Mouse (Mus musculus) gastrocnemius, postnatal 14 days (tissue): ENCODE data around the gene Krt13. TPM values are rescaled to one million over a fixed set of nuclear protein-coding genes. Genes with fewer than 3 reads are reported as not detected.

Source experiments
- DNase-seq: peaks from one replicate; pipeline ENCODE4 v3.0.0; 2021; ENCODE audit warnings: mixed read lengths
- intact Hi-C: fragments of 180-260 bp; cut with DNase I; formaldehyde crosslinking; loops from one replicate; pipeline ENCODE4 v1.15.1; 2025; ENCODE audit warnings: low total_unique reads
- long read RNA-seq, 2 experiments: library from polyadenylated mRNA; stranded (forward); transcript quantifications; one replicate each; pipeline ENCODE4 v2.0.0; 2021
- total RNA-seq, 2 experiments: library from RNA; stranded (reverse); gene quantifications; 2 replicates each; pipeline ENCODE4 v1.2.3; 2021

Gene Krt13
- not detected for total RNA-seq
- long read RNA-seq, experiment 1, result 0 reads
- long read RNA-seq, experiment 2, result 0 reads

GRCm38 (mm10) chr11:100121466-100121865 is at the start of gene Krt13:
TSS of gene Krt13 (minus strand) at chr11:100121566.
- intact Hi-C loops, result no loop called here
- no peak for DNase-seq

- DNase-seq, result peak; percentile 67
- intact Hi-C loops, result no loop called here
Observed at GRCm38 (mm10) chr11:100168765-100169762, 47.7 kb upstream of the Krt13 start.

- intact Hi-C loops, result no loop called here
- DNase-seq, result no peak
Observed at GRCm38 (mm10) chr11:100168071-100168470, 46.7 kb upstream of the Krt13 start.

GRCm38 (mm10) chr11:100164392-100164791 is 43.0 kb upstream of the Krt13 start:
- DNase-seq, result no peak
- intact Hi-C loops, result no loop called here

GRCm38 (mm10) chr11:100157908-100158477 is 36.6 kb upstream of the Krt13 start:
- DNase-seq, result no peak
- intact Hi-C loops, result no loop called here

- intact Hi-C loops, result no loop called here
- DNase-seq, result no peak
Observed at GRCm38 (mm10) chr11:100157331-100157730, 36.0 kb upstream of the Krt13 start.

GRCm38 (mm10) chr11:100155497-100156255 is 34.3 kb upstream of the Krt13 start:
- intact Hi-C loops, result no loop called here
- DNase-seq, result no peak

- intact Hi-C loops, result no loop called here
- DNase-seq, result no peak
Observed at GRCm38 (mm10) chr11:100148615-100149330, 27.4 kb upstream of the Krt13 start, which contains the start of gene Krt19. TSS of gene Krt19 (minus strand) at chr11:100148665.

- intact Hi-C loops, result no loop called here
- DNase-seq, result no peak
Observed at GRCm38 (mm10) chr11:100147566-100148353, 26.4 kb upstream of the Krt13 start.

GRCm38 (mm10) chr11:100145858-100146560 is 24.6 kb upstream of the Krt13 start:
- DNase-seq, result no peak
- intact Hi-C loops, result no loop called here

GRCm38 (mm10) chr11:100145104-100145503 is 23.7 kb upstream of the Krt13 start:
- no peak for DNase-seq
- intact Hi-C loops, result no loop called here

GRCm38 (mm10) chr11:100140966-100141365 is 19.6 kb upstream of the Krt13 start:
- intact Hi-C loops, result no loop called here
- peak; percentile 25 for DNase-seq

GRCm38 (mm10) chr11:100139391-100139790 is 18.0 kb upstream of the Krt13 start:
- no peak for DNase-seq
- intact Hi-C loops, result no loop called here

- no peak for DNase-seq
- intact Hi-C loops, result no loop called here
Observed at GRCm38 (mm10) chr11:100138809-100139208, 17.4 kb upstream of the Krt13 start.

GRCm38 (mm10) chr11:100137693-100138092 is 16.3 kb upstream of the Krt13 start:
- intact Hi-C loops, result no loop called here
- no peak for DNase-seq

GRCm38 (mm10) chr11:100136559-100136958 is 15.2 kb upstream of the Krt13 start:
- DNase-seq, result no peak
- intact Hi-C loops, result no loop called here

- DNase-seq, result no peak
- intact Hi-C loops, result no loop called here
Observed at GRCm38 (mm10) chr11:100135731-100136130, 14.4 kb upstream of the Krt13 start, which contains the start of gene Krt15. TSS of gene Krt15 (minus strand) at chr11:100135928.

- DNase-seq, result no peak
- intact Hi-C loops, result no loop called here
Observed at GRCm38 (mm10) chr11:100124901-100125300, 3.5 kb upstream of the Krt13 start.
